8 mouse cellular contexts compared by ENCODE assay signal in genomic region chr19:6046294-6047153, GRCm38 (mm10). TPM values are rescaled to one million over a fixed set of nuclear protein-coding genes. Genes with fewer than 3 reads are reported as not detected.
A peak's percentile ranks its signal among the peaks of the same experiment; 100 is the strongest.
DNase-seq lines count a peak whose midpoint lies in the region; ATAC-seq and TF ChIP-seq lines count a peak whose summit lies in the region.

TSS of gene Syvn1 (plus strand) at chr19:6046576.

- ATAC-seq in G1E (ENCODE audit: extremely low read depth, insufficient number of reproducible peaks, low FRiP score, poor library complexity, severe bottlenecking) = peak; percentile 92
- peak; percentile 94 for ATAC-seq in forebrain, postnatal 0 days
- ATAC-seq in lung, embryonic 15.5 days (ENCODE audit: borderline replicate concordance, extremely low read depth, low FRiP score, low TSS enrichment) = peak; percentile 90

- H3K4me3 ChIP-seq in G1E (ENCODE audit: low read depth, low read length) = peak within 1 kb of the TSS; percentile 90
- peak within 1 kb of the TSS; percentile 87 for H3K4me3 ChIP-seq in cerebellum, adult 2 months (replicated peaks; ENCODE audit: insufficient read depth, low read depth, low read length)
- peak within 1 kb of the TSS; percentile 89 for H3K4me3 ChIP-seq in forebrain, postnatal 0 days (ENCODE audit: low read depth, low read length)
- peak within 1 kb of the TSS; percentile 92 for H3K4me3 ChIP-seq in lung, embryonic 15.5 days

- peak within 1 kb of the TSS; percentile 96 for H3K27ac ChIP-seq in cerebellum, adult 2 months (ENCODE audit: insufficient read depth, low read length)
- H3K27ac ChIP-seq in forebrain, postnatal 0 days (ENCODE audit: low read depth, low read length) = peak within 1 kb of the TSS; percentile 98
- H3K27ac ChIP-seq in lung, embryonic 15.5 days = peak within 1 kb of the TSS; percentile 98

- TF ChIP-seq POLR2A in cerebellum, adult 2 months (IDR thresholded peaks at IDR 0.05; ENCODE audit: borderline replicate concordance, insufficient read depth, low read length) = peak; percentile 78

- no peak for TF ChIP-seq CTCF in G1E (IDR thresholded peaks at IDR 0.05; ENCODE audit: low read depth, low read length)
- TF ChIP-seq CTCF in cerebellum, adult 2 months (IDR thresholded peaks at IDR 0.05; ENCODE audit: borderline replicate concordance, insufficient read depth, low read depth, low read length) = no peak
- peak; percentile 12; the same call in 1 of the 2 replicates for TF ChIP-seq CTCF in forebrain, postnatal 0 days (IDR thresholded peaks at IDR 0.05; ENCODE audit: low read depth)

- H3K9me3 ChIP-seq in G1E (replicated peaks) = no peaks in the 10 kb centered on the region
- no peaks in the 10 kb centered on the region for H3K9me3 ChIP-seq in forebrain, postnatal 0 days (ENCODE audit: low read length)
- H3K9me3 ChIP-seq in lung, embryonic 15.5 days = no peaks in the 10 kb centered on the region

- H3K4me2 ChIP-seq in forebrain, postnatal 0 days (ENCODE audit: low read depth) = peak within 1 kb of the TSS; percentile 95
- H3K4me2 ChIP-seq in lung, embryonic 15.5 days = peak within 1 kb of the TSS; percentile 93

- H3K27me3 ChIP-seq in G1E (ENCODE audit: insufficient read depth, low read length) = no peaks in the 10 kb centered on the region
- no peaks in the 10 kb centered on the region for H3K27me3 ChIP-seq in cerebellum, adult 2 months (ENCODE audit: control insufficient read depth, insufficient read depth, low read length)
- H3K27me3 ChIP-seq in forebrain, postnatal 0 days (ENCODE audit: insufficient read depth, low read length) = no peaks in the 10 kb centered on the region
- no peaks in the 10 kb centered on the region for H3K27me3 ChIP-seq in lung, embryonic 15.5 days

- peak; percentile 92 for DNase-seq in G1E (ENCODE audit: low spot score)
- peak; percentile 94 to 96 for DNase-seq in cerebellum, adult 2 months
- DNase-seq in forebrain, postnatal 0 days = peak; percentile 95
- peak; percentile 89 for DNase-seq in heart, postnatal 4 days
- DNase-seq in layer of hippocampus, adult 8-10 months (ENCODE audit: low spot score in 2 of 2) = peak; percentile 89 to 92
- DNase-seq in ovary, adult 18-20 months (ENCODE audit: low spot score) = peak; percentile 88
- DNase-seq in thymus, postnatal 0 days (ENCODE audit: low spot score) = peak; percentile 95

- peaks cover 55% of the 10 kb centered on the region for H3K36me3 ChIP-seq in G1E (replicated peaks)
- peaks cover 31% of the 10 kb centered on the region for H3K36me3 ChIP-seq in forebrain, postnatal 0 days (ENCODE audit: insufficient read depth)
- H3K36me3 ChIP-seq in lung, embryonic 15.5 days = peaks cover 34% of the 10 kb centered on the region

- under 1% methylated on average over 65 of the region's 65 CpGs for WGBS in cerebellum, adult 2 months
- WGBS in forebrain, postnatal 0 days = under 1% methylated on average over 65 of the region's 65 CpGs
- WGBS in lung, embryonic 15.5 days = under 1% methylated on average over 65 of the region's 65 CpGs

- H3K4me1 ChIP-seq in G1E (ENCODE audit: insufficient read depth, low read depth, low read length) = peaks cover 60% of the 10 kb centered on the region
- H3K4me1 ChIP-seq in cerebellum, adult 2 months (ENCODE audit: control insufficient read depth, insufficient read depth, low read length) = no peaks in the 10 kb centered on the region; the same call in 1 of the 2 replicates
- H3K4me1 ChIP-seq in forebrain, postnatal 0 days (ENCODE audit: insufficient read depth) = peaks cover 12% of the 10 kb centered on the region; the same call in 1 of the 2 replicates
- peaks cover 25% of the 10 kb centered on the region for H3K4me1 ChIP-seq in lung, embryonic 15.5 days

- peak within 1 kb of the TSS; percentile 90 for H3K9ac ChIP-seq in forebrain, postnatal 0 days
- H3K9ac ChIP-seq in lung, embryonic 15.5 days = peak within 1 kb of the TSS; percentile 89

RNA-seq across cellular contexts. Expression of gene Syvn1, which starts in this region (rescaled TPM):
- total RNA-seq in G1E (2014; fragmentation: Nextera tagmentation) = 27.0 and 39.7 TPM in 2 replicates
- 4.8 and 5.9 TPM in 2 replicates for total RNA-seq in G1E (2017)
- 78.2 and 84.1 TPM in 2 replicates for polyA plus RNA-seq in G1E (2012)
- 34.5 and 34.8 TPM in 2 replicates for polyA plus RNA-seq in cerebellum, adult 2 months (2012; rRNA removed)
- total RNA-seq in forebrain, postnatal 0 days (2014; rRNA removed) = 15.8 and 23.7 TPM in 2 replicates
- 24.7 and 27.7 TPM in 2 replicates for polyA plus RNA-seq in forebrain, postnatal 0 days (2015; fragmentation: Nextera tagmentation; extraction: Ambion mirVana)
- 10 to 100 TPM; 16.2 to 16.4 TPM for total RNA-seq in heart, postnatal 4 days (2021)
- total RNA-seq in layer of hippocampus, adult 8-10 months (2022) = 10 to 100 TPM; 40.4 to 48.8 (median 43.7) TPM
- 24.3 and 25.8 TPM in 2 replicates for polyA plus RNA-seq in lung, embryonic 15.5 days (2015; fragmentation: Nextera tagmentation; extraction: Ambion mirVana)
- polyA plus RNA-seq in thymus, postnatal 0 days (2015; fragmentation: Nextera tagmentation; extraction: Ambion mirVana) = 15.1 and 16.5 TPM in 2 replicates

Comparison
In these comparisons a context has a peak if more than half of its experiments do, and no peak if none do; other contexts are left out.
1. Peak in every context shown above with its lines: DNase-seq, ATAC-seq, H3K4me3 ChIP-seq and H3K27ac ChIP-seq.